Mouse (Mus musculus) gastrocnemius, adult 2 months (tissue): ENCODE results near the gene Arap2. TPM values are rescaled to one million over a fixed set of nuclear protein-coding genes. Genes with fewer than 3 reads are reported as not detected.

Experiments used
- DNase-seq: peaks from one replicate; pipeline ENCODE4 v3.0.0; 2022
- H3K27ac ChIP-seq: fragments of 200-600 bp; 2 replicates; pipeline ENCODE4 v1.8.1; 2022; ENCODE audit warnings: mild to moderate bottlenecking
- H3K4me3 ChIP-seq: fragments of 200-600 bp; 2 replicates; pipeline ENCODE4 v1.8.1; 2022; ENCODE audit warnings: mild to moderate bottlenecking, moderate library complexity
- CTCF ChIP-seq: fragments of 200-600 bp; IDR thresholded peaks from 2 replicates; pipeline ENCODE4 v1.8.1; 2022; ENCODE audit warnings: antibody characterized with exemption, mild to moderate bottlenecking, moderate library complexity
- intact Hi-C: fragments of 180-260 bp; cut with DNase I; formaldehyde crosslinking; loops from one replicate; pipeline ENCODE4 v1.15.1; 2025
- long read RNA-seq, 2 experiments: library from polyadenylated mRNA; stranded (forward); transcript quantifications; one replicate each; pipeline ENCODE4 v2.0.0; 2021
- total RNA-seq, 2 experiments: library from RNA; stranded (reverse); gene quantifications; 2 replicates each; pipeline ENCODE4 v1.2.3; 2021

Gene Arap2
- 1 to 10 TPM; 1.0 to 1.9 TPM for total RNA-seq
- long read RNA-seq, experiment 1, partial matches to known transcripts: 0 of 1 reads
- long read RNA-seq, experiment 1, other reads (novel, unspliced or antisense): 1 of 1 reads
- long read RNA-seq, experiment 2: 0 reads

GRCm38 (mm10) chr5:62765784-62766701, at the start of gene Arap2:
Arap2 (minus strand) TSS chr5:62766159.
- DNase-seq: peak; percentile 71
- TF ChIP-seq CTCF: no peak
- peak within 1 kb of the TSS; percentile 76 for H3K27ac ChIP-seq
- H3K4me3 ChIP-seq: peak within 1 kb of the TSS; percentile 76
- intact Hi-C loops: no loop called here

GRCm38 (mm10) chr5:62815741-62816140, 49.8 kb upstream of the Arap2 start:
- DNase-seq: no peak
- Histone ChIP-seq H3K27ac (no peak overlapping the region), H3K4me3 (no peak overlapping the region)
- no peak for TF ChIP-seq CTCF
- intact Hi-C loops: no loop called here

- no peak overlapping the region for H3K4me3 ChIP-seq
- no peak for TF ChIP-seq CTCF
Observed at GRCm38 (mm10) chr5:62814072-62814414, 48.1 kb upstream of the Arap2 start.

GRCm38 (mm10) chr5:62813402-62814071, 47.6 kb upstream of the Arap2 start, which contains the start of gene Dthd1:
Dthd1 (plus strand) TSS chr5:62813823.
- intact Hi-C loops: no loop called here
- H3K4me3 ChIP-seq: no peak within 1 kb of the TSS
- DNase-seq: no peak
- no peak for TF ChIP-seq CTCF
- H3K27ac ChIP-seq: no peak within 1 kb of the TSS

More at GRCm38 (mm10) chr5:62814072-62814414, 48.1 kb upstream of the Arap2 start:
- DNase-seq: no peak
- intact Hi-C loops: no loop called here
- no peak overlapping the region for H3K27ac ChIP-seq

GRCm38 (mm10) chr5:62792776-62793175, 26.8 kb upstream of the Arap2 start:
- no peak for DNase-seq
- no peak overlapping the region for H3K4me3 ChIP-seq
- no peak overlapping the region for H3K27ac ChIP-seq
- TF ChIP-seq CTCF: no peak
- intact Hi-C loops: no loop called here

- Histone ChIP-seq H3K4me3 (no peak overlapping the region), H3K27ac (no peak overlapping the region)
- DNase-seq: no peak
- intact Hi-C loops: no loop called here
- TF ChIP-seq CTCF: no peak
Observed at GRCm38 (mm10) chr5:62790921-62791564, 25.1 kb upstream of the Arap2 start.

GRCm38 (mm10) chr5:62786809-62787208, 20.9 kb upstream of the Arap2 start:
- no peak for TF ChIP-seq CTCF
- intact Hi-C loops: no loop called here

GRCm38 (mm10) chr5:62778682-62779081, 12.7 kb upstream of the Arap2 start:
- Histone ChIP-seq H3K27ac (no peak overlapping the region), H3K4me3 (no peak overlapping the region)
- TF ChIP-seq CTCF: no peak
- no peak for DNase-seq
- intact Hi-C loops: no loop called here

More at GRCm38 (mm10) chr5:62786809-62787208, 20.9 kb upstream of the Arap2 start:
- H3K27ac ChIP-seq: no peak overlapping the region
- no peak overlapping the region for H3K4me3 ChIP-seq
- DNase-seq: no peak

GRCm38 (mm10) chr5:62777804-62778203, 11.8 kb upstream of the Arap2 start:
- intact Hi-C loops: no loop called here
- no peak for TF ChIP-seq CTCF
- no peak for DNase-seq
- Histone ChIP-seq H3K4me3 (no peak overlapping the region), H3K27ac (no peak overlapping the region)

GRCm38 (mm10) chr5:62771775-62772599, 6.0 kb upstream of the Arap2 start:
- intact Hi-C loops: no loop called here

GRCm38 (mm10) chr5:62765459-62765783, 538 bp downstream of the Arap2 start:
- H3K4me3 ChIP-seq: peak overlapping the region; percentile 76
- H3K27ac ChIP-seq: peak overlapping the region; percentile 76
- DNase-seq: no peak
- TF ChIP-seq CTCF: no peak
- intact Hi-C loops: no loop called here

More at GRCm38 (mm10) chr5:62771775-62772599, 6.0 kb upstream of the Arap2 start:
- Histone ChIP-seq H3K27ac (no peak overlapping the region), H3K4me3 (no peak overlapping the region)
- TF ChIP-seq CTCF: no peak
- DNase-seq: no peak

GRCm38 (mm10) chr5:62764161-62764560, 1.8 kb downstream of the Arap2 start:
- intact Hi-C loops: no loop called here
- TF ChIP-seq CTCF: no peak
- DNase-seq: no peak
- H3K27ac ChIP-seq: no peak overlapping the region
- H3K4me3 ChIP-seq: peak overlapping the region; percentile 13
